Mouse (Mus musculus): ENCODE data around the gene Usp25.

- TF ChIP-seq CTCF (IDR thresholded peaks at IDR 0.05): no peak
- TF ChIP-seq EP300 (IDR thresholded peaks at IDR 0.05): no peak
Measured at GRCm38 (mm10) chr16:76967593-76968275, 45.8 kb upstream of the Usp25 start.
